Mouse (Mus musculus) G1E (cell line): ENCODE results near the gene Dcaf8. TPM values are rescaled to one million over a fixed set of nuclear protein-coding genes. Genes with fewer than 3 reads are reported as not detected.

ENCODE experiments used
- ATAC-seq: 2 replicates; pipeline ENCODE4 v1.8.0; 2016; ENCODE audit warnings: mild to moderate bottlenecking; ENCODE audit not compliant: insufficient number of reproducible peaks, poor library complexity, low FRiP score, severe bottlenecking; ENCODE audit errors: extremely low read depth
- DNase-seq: peaks from one replicate; pipeline ENCODE4 v3.0.0; 2012; ENCODE audit warnings: low spot score
- H3K27me3 ChIP-seq: 2 replicates; pipeline ENCODE4 v1.6.1; 2012; ENCODE audit warnings: mild to moderate bottlenecking, low read length, inconsistent platforms; ENCODE audit not compliant: insufficient read depth
- H3K36me3 ChIP-seq: replicated peaks from 2 replicates; pipeline ENCODE3; 2012; ENCODE audit warnings: mild to moderate bottlenecking, inconsistent platforms
- H3K4me1 ChIP-seq: 2 replicates; pipeline ENCODE4 v1.6.1; 2012; ENCODE audit warnings: low read depth, low read length, inconsistent platforms, mixed read lengths; ENCODE audit not compliant: insufficient read depth
- H3K4me3 ChIP-seq: 2 replicates; pipeline ENCODE4 v1.5.1; 2012; ENCODE audit warnings: low read depth, mild to moderate bottlenecking, inconsistent platforms, low read length, moderate library complexity, mixed read lengths
- H3K9me3 ChIP-seq: replicated peaks from 2 replicates; pipeline ENCODE4 v1.6.1; 2012; ENCODE audit warnings: inconsistent platforms
- CTCF ChIP-seq: IDR thresholded peaks from 2 replicates; pipeline ENCODE4 v1.5.1; 2012; ENCODE audit warnings: low read depth, low read length, inconsistent platforms, mixed read lengths
- GATA1 ChIP-seq: IDR thresholded peaks from 2 replicates; pipeline ENCODE4 v1.6.1; 2012; ENCODE audit warnings: borderline replicate concordance, low read length, inconsistent platforms, mixed read lengths
- GATA2 ChIP-seq: IDR thresholded peaks from 2 replicates; pipeline ENCODE4 v1.6.1; 2012; ENCODE audit warnings: low read depth, low read length, inconsistent platforms, borderline replicate concordance
- POLR2AphosphoS5 ChIP-seq: IDR thresholded peaks from 2 replicates; pipeline ENCODE4 v1.6.1; 2012; ENCODE audit warnings: low read depth, low read length, inconsistent platforms; ENCODE audit not compliant: insufficient replicate concordance
- TAL1 ChIP-seq: conservative IDR thresholded peaks from 2 replicates; pipeline ENCODE4 v1.6.1; 2012; ENCODE audit warnings: low read depth, low read length, inconsistent platforms, mixed read lengths
- polyA plus RNA-seq: library from polyadenylated mRNA; stranded (reverse); fragments of >175 nt; gene quantifications from 2 replicates; pipeline ENCODE4 v1.2.3, GENCODE M21; 2012
- total RNA-seq, 2 experiments: library from RNA; stranded (forward) in 1 of 2; stranded (reverse) in 1 of 2; fragments of 200-1000 nt in 1 of 2; fragments of >200 nt in 1 of 2; fragmentation: Nextera tagmentation in 1 of 2; gene quantifications; 2 replicates each; pipeline ENCODE4 v1.2.3; 2014 to 2017

The Dcaf8 gene
- total and polyA plus RNA-seq, 3 experiments, result 60.1 to 124 (median 116) TPM

DNA sequence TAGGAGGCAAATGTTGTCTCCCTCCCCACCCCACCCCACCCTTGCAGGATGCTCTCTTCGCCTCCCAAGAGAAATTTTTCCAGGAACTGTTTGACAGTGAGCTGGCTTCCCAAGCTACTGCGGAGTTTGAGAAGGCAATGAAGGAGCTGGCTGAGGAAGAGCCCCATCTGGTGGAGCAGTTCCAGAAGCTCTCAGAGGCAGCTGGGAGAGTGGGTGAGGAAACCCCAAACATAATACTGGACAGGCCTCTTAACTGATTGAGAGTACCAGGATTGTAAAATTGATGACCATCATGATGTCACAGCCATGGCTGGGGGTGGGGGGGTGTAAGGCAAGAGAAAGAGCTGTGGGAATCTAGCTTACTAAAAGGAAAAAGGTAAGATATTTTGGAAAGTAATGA, 18.8 kb upstream of the Dcaf8 start:
- TF ChIP-seq POLR2AphosphoS5, result no peak
- TF ChIP-seq GATA2, result no peak
- no peak for TF ChIP-seq TAL1
- TF ChIP-seq CTCF, result no peak
- TF ChIP-seq GATA1, result no peak
- peaks cover 57% of the 10 kb centered on the region for H3K36me3 ChIP-seq
- no peaks in the 10 kb centered on the region for H3K9me3 ChIP-seq
- H3K4me3 ChIP-seq, result no peak overlapping the region
- no peaks in the 10 kb centered on the region for H3K27me3 ChIP-seq
- peaks cover 30% of the 10 kb centered on the region for H3K4me1 ChIP-seq
- ATAC-seq, result no peak
- no peak for DNase-seq

DNA sequence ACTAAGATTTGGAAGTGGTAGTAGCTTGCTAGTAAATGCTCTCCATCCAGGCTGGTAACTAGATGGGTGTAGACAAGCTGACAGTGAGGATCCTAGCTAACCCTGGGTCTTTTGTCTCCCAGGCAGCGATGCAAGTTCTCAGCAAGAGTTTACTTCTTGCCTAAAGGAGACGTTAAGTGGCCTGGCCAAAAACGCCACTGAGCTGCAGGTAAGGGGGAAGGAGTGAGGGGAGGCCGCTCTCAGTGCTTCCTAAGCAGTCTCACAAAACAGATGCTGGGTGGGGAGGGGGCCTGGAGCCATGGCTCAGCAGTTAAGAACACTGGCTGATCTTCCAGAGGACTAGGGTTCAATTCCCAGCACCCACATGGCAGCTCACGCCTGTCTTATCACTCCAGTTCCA, 18.1 kb upstream of the Dcaf8 start:
- no peak for TF ChIP-seq POLR2AphosphoS5
- TF ChIP-seq GATA1, result no peak
- H3K9me3 ChIP-seq, result no peaks in the 10 kb centered on the region
- ATAC-seq, result no peak
- H3K4me1 ChIP-seq, result peaks cover 30% of the 10 kb centered on the region
- no peaks in the 10 kb centered on the region for H3K27me3 ChIP-seq
- H3K36me3 ChIP-seq, result peaks cover 61% of the 10 kb centered on the region
- no peak for DNase-seq
- H3K4me3 ChIP-seq, result no peak overlapping the region

- Histone ChIP-seq H3K4me1 (peaks cover 22% of the 10 kb centered on the region), H3K27me3 (no peaks in the 10 kb centered on the region), H3K4me3 (no peak overlapping the region), H3K36me3 (peaks cover 76% of the 10 kb centered on the region), H3K9me3 (no peaks in the 10 kb centered on the region)
- no peak for DNase-seq
- TF ChIP-seq GATA1, result no peak
- no peak for TF ChIP-seq CTCF
- TF ChIP-seq GATA2, result no peak
- no peak for ATAC-seq
These were observed 15.6 kb upstream of the Dcaf8 start for GRCm38 (mm10) chr1:172132319-172132718.

DNA sequence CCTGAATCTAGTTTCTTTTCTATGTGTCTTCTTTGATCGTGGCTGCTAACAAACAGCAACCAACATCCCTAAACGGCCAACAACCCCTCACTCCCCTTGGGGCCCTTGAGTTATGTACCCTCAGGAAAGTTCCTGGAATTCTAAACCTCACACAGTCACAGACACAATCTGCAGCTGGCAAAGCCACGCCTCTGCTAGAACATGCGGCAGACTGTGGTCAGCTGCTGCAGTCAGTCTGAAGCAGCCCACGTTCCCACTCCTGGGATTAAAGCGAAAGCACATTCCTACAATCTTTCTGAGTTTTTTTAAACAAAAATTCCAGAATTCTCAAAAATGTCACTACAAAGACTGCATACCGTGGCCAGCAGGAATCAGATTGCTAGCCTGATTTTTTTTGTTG, 14.3 kb upstream of the Dcaf8 start:
- no peaks in the 10 kb centered on the region for H3K27me3 ChIP-seq

DNA sequence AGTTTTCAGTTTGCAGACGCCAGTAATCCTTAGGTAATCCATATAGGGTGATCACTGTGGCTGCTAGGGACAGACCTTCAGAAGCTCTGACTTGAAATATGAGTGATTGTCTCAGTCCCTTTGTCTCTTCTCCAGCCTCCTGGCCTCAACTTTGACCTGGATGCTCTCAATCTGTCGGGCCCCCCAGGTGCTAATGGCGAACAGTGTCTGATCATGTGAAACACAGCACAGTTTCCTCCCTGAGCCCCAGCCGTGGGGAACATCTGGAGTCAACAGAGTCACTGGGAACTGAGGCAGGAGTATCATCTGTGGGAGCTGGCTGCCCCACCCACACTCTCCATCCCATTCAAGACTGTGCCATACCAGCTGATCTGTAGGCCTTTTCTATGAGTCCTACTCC, 13.8 kb upstream of the Dcaf8 start:
- ATAC-seq (no peak), DNase-seq (no peak)
- no peak overlapping the region for H3K4me3 ChIP-seq
- peaks cover 9% of the 10 kb centered on the region for H3K4me1 ChIP-seq
- no peaks in the 10 kb centered on the region for H3K9me3 ChIP-seq
- H3K36me3 ChIP-seq, result peaks cover 67% of the 10 kb centered on the region
- H3K27me3 ChIP-seq, result no peaks in the 10 kb centered on the region
- TF ChIP-seq GATA2 (no peak), POLR2AphosphoS5 (no peak), TAL1 (no peak), GATA1 (no peak), CTCF (no peak)

More for the DNA sequence above, 14.3 kb upstream of the Dcaf8 start:
- no peak for DNase-seq
- no peak for ATAC-seq
- peaks cover 12% of the 10 kb centered on the region for H3K4me1 ChIP-seq
- no peak overlapping the region for H3K4me3 ChIP-seq
- TF ChIP-seq TAL1, result no peak
- no peak for TF ChIP-seq POLR2AphosphoS5
- no peak for TF ChIP-seq GATA1
- no peak for TF ChIP-seq CTCF
- no peak for TF ChIP-seq GATA2
- H3K36me3 ChIP-seq, result peaks cover 72% of the 10 kb centered on the region
- H3K9me3 ChIP-seq, result no peaks in the 10 kb centered on the region

GRCm38 (mm10) chr1:172140160-172140559, 7.7 kb upstream of the Dcaf8 start:
- TF ChIP-seq GATA1 (no peak), POLR2AphosphoS5 (no peak)
- Histone ChIP-seq H3K27me3 (no peaks in the 10 kb centered on the region), H3K36me3 (peaks cover 11% of the 10 kb centered on the region), H3K9me3 (no peaks in the 10 kb centered on the region), H3K4me3 (no peak overlapping the region), H3K4me1 (0 out of 2 replicates have a peak, but pooled peaks cover 2% of the 10 kb centered on the region)
- DNase-seq, result no peak
- ATAC-seq, result no peak

DNA sequence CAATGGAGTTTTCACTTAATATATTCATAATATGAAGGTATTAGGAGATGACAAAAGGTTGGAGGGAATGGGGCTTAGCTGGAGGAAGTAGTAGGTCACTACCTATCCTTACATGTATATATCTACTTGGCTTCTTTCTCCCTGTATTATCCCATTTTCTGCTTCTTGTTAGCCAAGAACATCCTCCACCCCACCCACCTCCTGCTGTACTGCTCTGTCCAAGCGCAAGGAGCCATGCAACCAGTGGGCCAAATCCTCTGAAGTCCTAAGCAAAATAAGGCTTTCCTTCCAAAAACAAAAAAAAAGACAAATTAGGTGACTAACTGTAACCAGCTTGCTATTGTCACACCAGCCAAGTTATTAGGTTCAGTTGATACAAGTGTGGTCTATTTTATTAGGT, 7.1 kb upstream of the Dcaf8 start:
- DNase-seq (no peak), ATAC-seq (no peak)
- H3K4me3 ChIP-seq, result no peak overlapping the region
- H3K36me3 ChIP-seq, result peaks cover 8% of the 10 kb centered on the region
- no peak for TF ChIP-seq CTCF
- TF ChIP-seq TAL1, result no peak
- no peak for TF ChIP-seq GATA1
- no peak for TF ChIP-seq GATA2
- no peak for TF ChIP-seq POLR2AphosphoS5
- 0 out of 2 replicates have a peak, but pooled peaks cover 2% of the 10 kb centered on the region for H3K4me1 ChIP-seq
- H3K9me3 ChIP-seq, result no peaks in the 10 kb centered on the region
- no peaks in the 10 kb centered on the region for H3K27me3 ChIP-seq
